Mouse (Mus musculus) ES-E14 (cell line): ENCODE results near the gene Tbc1d13.

Source experiments
- CHD2 ChIP-seq: IDR thresholded peaks from 2 replicates; pipeline ENCODE4 v1.6.1; 2014; ENCODE audit warnings: mild to moderate bottlenecking, low read depth, low read length, inconsistent platforms
- HCFC1 ChIP-seq: IDR thresholded peaks from 2 replicates; pipeline ENCODE4 v1.6.1; 2012; ENCODE audit warnings: low read length, inconsistent platforms, borderline replicate concordance; ENCODE audit not compliant: insufficient read depth
- ZC3H11A ChIP-seq: IDR thresholded peaks from 2 replicates; pipeline ENCODE4 v1.6.1; 2012; ENCODE audit warnings: low read depth, mild to moderate bottlenecking, inconsistent platforms, low read length, borderline replicate concordance

DNA sequence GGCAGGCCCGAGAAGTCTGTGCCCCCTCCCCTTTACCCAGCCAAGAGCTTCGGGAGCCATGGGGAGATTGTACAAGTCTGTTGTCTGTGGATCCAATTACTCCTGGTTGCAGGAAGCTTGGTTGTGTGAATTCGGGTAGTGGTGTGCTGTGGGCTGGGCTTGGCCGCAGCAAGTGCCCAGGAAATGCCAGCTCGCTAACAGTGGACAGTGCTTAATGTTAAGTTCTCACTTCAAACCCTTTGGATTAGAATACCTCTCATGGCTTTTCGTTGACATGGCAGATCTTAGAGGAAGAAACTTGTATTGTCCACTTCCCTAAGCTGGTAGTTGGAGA lies 799 bp downstream of the Tbc1d13 start:
- TF ChIP-seq HCFC1 (no peak), CHD2 (no peak), ZC3H11A (no peak)
